Mouse (Mus musculus) forebrain, embryonic 15.5 days (tissue): ENCODE data around the gene Atp6v1b1. TPM values are rescaled to one million over a fixed set of nuclear protein-coding genes. Genes with fewer than 3 reads are reported as not detected.

Source experiments
- ATAC-seq: fragments of 200-750 bp; cut with Nextera tagmentation; replicated peaks from 2 replicates; pipeline ENCODE4 v1.8.0; 2017; ENCODE audit warnings: mild to moderate bottlenecking, moderate TSS enrichment, moderate library complexity
- H3K27ac ChIP-seq: fragments of 300-500 bp; sonication (generic); replicated peaks from 2 replicates; pipeline ENCODE4 v1.5.1; 2015; ENCODE audit warnings: mild to moderate bottlenecking, inconsistent platforms
- H3K27me3 ChIP-seq: fragments of 300-500 bp; sonication (generic); 2 replicates; pipeline ENCODE4 v1.6.1; 2015; ENCODE audit warnings: inconsistent platforms
- H3K36me3 ChIP-seq: fragments of 300-500 bp; sonication (generic); 2 replicates; pipeline ENCODE4 v1.6.1; 2015; ENCODE audit warnings: mild to moderate bottlenecking, inconsistent platforms
- H3K4me1 ChIP-seq: fragments of 300-500 bp; sonication (generic); 2 replicates; pipeline ENCODE4 v1.6.1; 2015; ENCODE audit warnings: inconsistent platforms
- H3K4me2 ChIP-seq: fragments of 300-500 bp; sonication (generic); replicated peaks from 2 replicates; pipeline ENCODE4 v1.6.1; 2015; ENCODE audit warnings: mild to moderate bottlenecking, inconsistent platforms
- H3K4me3 ChIP-seq: fragments of 300-500 bp; sonication (generic); 2 replicates; pipeline ENCODE4 v1.5.1; 2015; ENCODE audit warnings: mild to moderate bottlenecking, inconsistent platforms
- H3K9ac ChIP-seq: fragments of 300-500 bp; sonication (generic); replicated peaks from 2 replicates; pipeline ENCODE4 v1.6.1; 2015; ENCODE audit warnings: mild to moderate bottlenecking, inconsistent platforms
- H3K9me3 ChIP-seq: fragments of 300-500 bp; sonication (generic); 2 replicates; pipeline ENCODE4 v1.6.1; 2016; ENCODE audit warnings: inconsistent platforms
- WGBS: fragments of 180-500 bp; shearing (Covaris S2); methylation state at CpG from one replicate; pipeline ENCODE4 v1.1.7; 2015; ENCODE audit warnings: mixed read lengths; 5-methylcytosine and 5-hydroxymethylcytosine counted together
- polyA plus RNA-seq: library from polyadenylated mRNA; unstranded; fragments of >200 nt; fragmentation: Nextera tagmentation; extraction: Ambion mirVana; gene quantifications from 2 replicates; pipeline ENCODE4 v1.2.1, GENCODE M21; 2015

Atp6v1b1 gene
- polyA plus RNA-seq, 1 experiment from 2014 or later: 0.53 TPM

DNA sequence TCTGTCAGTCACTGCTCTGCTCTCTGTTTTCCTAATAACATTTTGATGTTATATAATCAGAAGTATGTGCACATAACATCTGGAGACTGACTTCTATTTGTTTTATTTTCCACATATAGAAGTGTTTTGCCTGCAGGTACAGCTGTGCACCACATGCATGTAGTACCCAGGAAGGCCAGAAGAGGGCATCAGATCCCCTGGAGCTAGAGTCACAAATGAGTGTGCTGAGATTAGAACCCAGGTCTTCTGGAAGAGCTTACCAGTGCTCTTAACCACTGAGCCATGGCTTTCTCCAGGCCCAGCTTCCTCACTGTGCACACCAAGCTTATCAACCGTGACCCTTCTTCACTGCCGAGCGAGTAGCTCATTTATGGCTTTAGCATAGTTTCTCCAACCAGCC lies 14.3 kb upstream of the Atp6v1b1 start:
- no peak overlapping the region for H3K4me2 ChIP-seq
- H3K36me3 ChIP-seq: no peaks in the 10 kb centered on the region
- peaks cover 12% of the 10 kb centered on the region; the same call in 1 of the 2 replicates for H3K27me3 ChIP-seq
- H3K9ac ChIP-seq: no peak overlapping the region
- no peak overlapping the region for H3K4me3 ChIP-seq
- WGBS: 93% methylated on average over 3 of the region's 3 CpGs
- no peaks in the 10 kb centered on the region for H3K9me3 ChIP-seq
- ATAC-seq: no peak
- H3K4me1 ChIP-seq: no peaks in the 10 kb centered on the region
- no peak overlapping the region for H3K27ac ChIP-seq

DNA sequence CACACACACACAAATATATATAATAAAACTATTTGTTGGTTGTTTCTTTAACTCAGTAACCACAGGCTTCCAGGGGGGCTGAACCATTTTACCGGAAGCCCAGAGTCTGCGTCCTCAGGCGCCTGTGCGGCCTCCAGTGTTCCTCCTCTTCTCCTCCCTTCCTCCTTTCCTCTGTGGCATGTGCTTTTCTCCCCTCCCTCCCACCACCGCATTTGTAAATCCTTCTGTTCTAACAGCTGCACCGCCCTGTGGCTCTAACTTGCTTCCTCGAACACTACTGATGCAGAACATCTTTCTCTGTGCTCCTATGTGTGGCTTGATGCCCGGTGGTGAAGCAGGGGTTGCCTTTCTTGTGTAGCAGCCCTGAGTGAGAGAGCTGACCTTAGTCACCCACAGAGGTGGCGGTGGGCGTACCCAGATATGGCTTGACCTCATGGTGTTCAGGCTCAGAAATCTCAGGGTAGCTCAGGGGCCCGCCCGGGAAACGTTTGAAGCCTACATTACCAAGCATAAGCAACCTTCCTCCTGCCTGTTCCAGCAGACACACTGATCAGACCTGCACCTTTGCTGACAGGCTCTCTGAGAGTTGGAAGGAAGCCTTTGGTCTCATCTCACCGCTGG lies 13.3 kb upstream of the Atp6v1b1 start:
- Histone ChIP-seq H3K4me3 (no peak overlapping the region), H3K4me1 (no peaks in the 10 kb centered on the region), H3K27ac (no peak overlapping the region), H3K9ac (no peak overlapping the region), H3K27me3 (peaks cover 12% of the 10 kb centered on the region; the same call in 1 of the 2 replicates), H3K4me2 (no peak overlapping the region), H3K9me3 (no peaks in the 10 kb centered on the region), H3K36me3 (no peaks in the 10 kb centered on the region)
- WGBS: 67% methylated on average over 14 of the region's 14 CpGs
- ATAC-seq: no peak

DNA sequence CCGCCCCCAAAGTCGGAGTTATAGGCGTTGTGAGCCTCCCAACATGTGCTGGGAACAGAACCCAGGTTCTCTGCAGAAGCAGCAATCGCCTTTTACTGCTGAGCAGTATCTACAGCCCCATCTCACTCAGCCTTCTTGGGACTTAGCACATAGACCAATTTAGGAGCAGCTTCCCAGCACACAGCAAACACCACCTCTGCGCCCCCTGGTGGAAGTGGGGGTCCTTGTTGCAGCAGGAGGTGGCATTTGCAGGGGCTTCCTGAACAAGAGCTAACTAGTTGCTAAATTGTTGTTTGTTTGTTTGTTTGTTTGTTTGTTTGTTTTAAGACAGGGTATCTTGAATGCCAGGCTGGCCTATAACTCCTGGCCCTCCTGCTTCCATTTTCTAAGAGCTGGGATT lies 11.7 kb upstream of the Atp6v1b1 start:
- Histone ChIP-seq H3K9ac (no peak overlapping the region), H3K27me3 (peaks cover 6% of the 10 kb centered on the region; the same call in 1 of the 2 replicates), H3K4me3 (no peak overlapping the region), H3K27ac (no peak overlapping the region), H3K4me2 (no peak overlapping the region), H3K4me1 (no peaks in the 10 kb centered on the region), H3K9me3 (no peaks in the 10 kb centered on the region), H3K36me3 (no peaks in the 10 kb centered on the region)
- 35% methylated on average over 5 of the region's 5 CpGs for WGBS
- ATAC-seq: no peak

DNA sequence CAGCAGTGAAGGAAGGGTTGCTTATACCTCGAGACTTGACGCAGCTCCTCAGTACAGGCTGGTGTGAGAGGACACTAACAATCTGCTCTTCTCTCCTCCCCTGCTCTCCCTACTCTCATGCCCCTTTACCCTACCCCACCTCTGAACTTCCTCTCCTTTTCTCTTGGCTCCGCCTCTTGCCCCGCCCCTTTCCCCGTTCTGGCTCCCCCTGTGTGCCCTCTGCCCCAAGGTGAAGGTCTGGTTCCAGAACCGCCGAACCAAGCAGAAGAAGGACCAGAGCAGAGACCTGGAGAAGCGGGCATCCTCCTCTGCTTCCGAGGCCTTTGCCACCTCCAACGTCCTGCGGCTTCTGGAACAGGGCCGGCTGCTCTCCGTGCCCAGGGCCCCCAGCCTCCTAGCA lies 5.5 kb upstream of the Atp6v1b1 start:
- Histone ChIP-seq H3K36me3 (no peaks in the 10 kb centered on the region), H3K9ac (no peak overlapping the region), H3K27ac (no peak overlapping the region), H3K4me1 (no peaks in the 10 kb centered on the region), H3K4me2 (no peak overlapping the region), H3K4me3 (no peak overlapping the region), H3K27me3 (no peaks in the 10 kb centered on the region), H3K9me3 (no peaks in the 10 kb centered on the region)
- ATAC-seq: no peak
- WGBS: 41% methylated on average over 13 of the region's 13 CpGs

DNA sequence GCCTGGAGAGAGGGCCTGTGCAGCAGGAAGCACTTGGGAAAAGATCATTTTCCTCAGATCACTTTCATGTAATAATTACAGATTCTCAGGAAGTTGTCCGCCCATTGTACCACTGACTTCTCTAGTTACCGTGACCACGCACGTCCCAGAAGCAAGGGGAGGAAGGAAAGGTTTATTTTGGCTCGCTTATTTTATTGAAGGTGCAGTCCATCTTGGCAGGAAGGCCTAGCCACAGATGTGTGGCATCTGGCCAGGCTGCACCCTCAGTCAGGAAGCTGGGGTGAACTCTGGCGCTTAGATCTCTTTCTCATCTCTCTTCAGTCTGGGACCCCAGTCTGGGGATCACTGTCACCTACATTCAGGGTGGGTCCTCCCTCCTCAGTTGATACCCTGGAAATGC lies 4.2 kb upstream of the Atp6v1b1 start:
- Histone ChIP-seq H3K27ac (no peak overlapping the region), H3K27me3 (no peaks in the 10 kb centered on the region), H3K4me1 (peaks cover 3% of the 10 kb centered on the region; the same call in 1 of the 2 replicates), H3K9ac (no peak overlapping the region), H3K4me2 (no peak overlapping the region), H3K9me3 (no peaks in the 10 kb centered on the region), H3K36me3 (no peaks in the 10 kb centered on the region), H3K4me3 (no peak overlapping the region)
- 86% methylated on average over 6 of the region's 6 CpGs for WGBS
- ATAC-seq: no peak

DNA sequence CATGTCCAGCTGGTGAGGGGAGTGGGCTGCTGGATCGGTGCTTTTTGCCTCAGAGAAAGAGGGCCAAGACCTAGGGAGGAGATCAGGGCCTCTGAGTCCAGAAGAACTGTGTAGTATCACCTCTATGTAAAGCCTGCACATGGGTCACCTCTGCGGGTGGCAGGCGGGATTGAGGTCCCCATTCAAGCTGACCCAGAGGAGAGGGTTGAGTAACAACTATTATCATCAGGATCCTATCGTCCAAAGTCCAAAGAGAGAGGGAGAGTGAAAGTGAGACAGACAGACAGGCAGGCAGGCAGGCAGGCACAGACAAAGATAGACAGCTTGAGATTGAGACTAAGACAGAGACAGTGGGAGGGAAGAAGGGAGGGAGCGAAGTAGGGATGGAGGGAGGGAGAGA lies 422 bp downstream of the Atp6v1b1 start:
- Histone ChIP-seq H3K9me3 (no peaks in the 10 kb centered on the region), H3K4me3 (no peak overlapping the region), H3K27ac (no peak overlapping the region), H3K36me3 (no peaks in the 10 kb centered on the region), H3K4me2 (no peak overlapping the region), H3K9ac (no peak overlapping the region), H3K4me1 (peaks cover 3% of the 10 kb centered on the region; the same call in 1 of the 2 replicates), H3K27me3 (no peaks in the 10 kb centered on the region)
- ATAC-seq: no peak
- 60% methylated on average over 5 of the region's 5 CpGs for WGBS

DNA sequence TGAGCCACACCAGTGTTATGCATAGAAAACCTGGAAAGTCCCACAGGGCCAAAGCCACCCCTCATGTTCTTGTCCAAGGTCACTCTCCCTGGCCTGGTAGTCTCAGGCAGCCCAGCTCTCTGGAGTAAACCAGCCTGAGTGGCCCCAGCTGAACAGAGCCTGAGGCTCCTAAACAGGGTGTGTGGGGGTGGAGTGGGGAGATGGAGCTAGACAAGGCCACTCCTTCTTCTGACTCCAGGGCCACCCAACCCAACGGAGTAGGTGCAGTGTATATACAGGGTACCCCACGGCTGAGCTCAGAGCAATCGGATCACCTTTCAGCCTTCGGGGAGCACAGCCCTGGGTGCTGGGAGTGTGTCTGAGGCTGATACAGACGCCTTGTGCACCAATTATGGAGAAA lies 1.3 kb downstream of the Atp6v1b1 start:
- H3K4me2 ChIP-seq: no peak overlapping the region
- no peaks in the 10 kb centered on the region for H3K36me3 ChIP-seq
- no peaks in the 10 kb centered on the region for H3K9me3 ChIP-seq
- no peak; the same call in 1 of the 2 replicates for ATAC-seq
- H3K9ac ChIP-seq: no peak overlapping the region
- peaks cover 3% of the 10 kb centered on the region; the same call in 1 of the 2 replicates for H3K4me1 ChIP-seq
- 60% methylated on average over 5 of the region's 5 CpGs for WGBS
- no peaks in the 10 kb centered on the region for H3K27me3 ChIP-seq
- H3K27ac ChIP-seq: no peak overlapping the region
- no peak overlapping the region for H3K4me3 ChIP-seq

DNA sequence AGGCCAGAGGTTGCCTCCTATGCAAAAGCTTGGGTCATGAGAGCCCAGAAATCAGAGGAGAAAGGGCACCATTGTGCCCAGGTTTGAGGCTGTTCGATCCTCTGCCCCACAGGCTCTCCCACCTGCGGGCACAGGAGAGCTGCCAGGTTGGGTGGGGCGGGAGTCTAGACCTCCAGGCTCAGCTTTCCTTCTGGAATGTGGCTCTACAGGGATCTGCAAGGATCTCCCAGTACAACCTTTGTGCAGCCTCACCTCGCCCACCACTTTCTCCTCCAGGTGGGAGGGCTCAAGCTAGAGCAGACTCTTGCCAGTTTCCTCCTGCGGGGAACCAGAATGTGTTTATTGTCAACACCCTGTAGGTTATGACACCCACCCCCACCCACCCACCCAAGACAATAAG lies 1.8 kb downstream of the Atp6v1b1 start:
- ATAC-seq: no peak
- H3K9ac ChIP-seq: no peak overlapping the region
- WGBS: 61% methylated on average over 5 of the region's 5 CpGs
- H3K4me1 ChIP-seq: peaks cover 3% of the 10 kb centered on the region; the same call in 1 of the 2 replicates
- no peaks in the 10 kb centered on the region for H3K27me3 ChIP-seq
- H3K4me3 ChIP-seq: no peak overlapping the region
- no peak overlapping the region for H3K27ac ChIP-seq
- H3K9me3 ChIP-seq: no peaks in the 10 kb centered on the region
- H3K4me2 ChIP-seq: no peak overlapping the region
- H3K36me3 ChIP-seq: no peaks in the 10 kb centered on the region

DNA sequence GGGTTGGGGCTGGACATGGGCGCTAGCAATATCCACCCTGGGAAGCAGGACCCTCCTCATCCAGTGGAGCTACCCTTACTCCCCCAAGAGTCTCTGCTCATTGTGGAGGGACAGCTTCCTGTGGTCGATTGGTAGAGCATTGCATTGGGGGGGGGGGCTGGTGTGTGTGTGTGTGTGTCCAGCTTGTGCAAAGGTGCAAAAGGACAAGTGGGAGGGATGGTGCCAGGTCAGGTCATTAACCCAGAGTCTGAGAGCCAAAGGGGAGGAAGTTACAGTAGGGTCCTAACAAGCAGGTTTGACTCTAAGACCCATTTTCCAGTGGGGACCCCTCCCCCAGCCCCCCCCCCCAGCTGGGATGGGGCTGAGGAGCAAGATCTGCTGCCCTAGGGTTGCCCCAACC lies 2.7 kb downstream of the Atp6v1b1 start:
- Histone ChIP-seq H3K27me3 (no peaks in the 10 kb centered on the region), H3K4me3 (no peak overlapping the region), H3K9ac (no peak overlapping the region), H3K4me1 (peaks cover 3% of the 10 kb centered on the region; the same call in 1 of the 2 replicates), H3K27ac (no peak overlapping the region), H3K4me2 (no peak overlapping the region), H3K9me3 (no peaks in the 10 kb centered on the region), H3K36me3 (no peaks in the 10 kb centered on the region)
- no peak for ATAC-seq
- 40% methylated on average over 2 of the region's 2 CpGs for WGBS

DNA sequence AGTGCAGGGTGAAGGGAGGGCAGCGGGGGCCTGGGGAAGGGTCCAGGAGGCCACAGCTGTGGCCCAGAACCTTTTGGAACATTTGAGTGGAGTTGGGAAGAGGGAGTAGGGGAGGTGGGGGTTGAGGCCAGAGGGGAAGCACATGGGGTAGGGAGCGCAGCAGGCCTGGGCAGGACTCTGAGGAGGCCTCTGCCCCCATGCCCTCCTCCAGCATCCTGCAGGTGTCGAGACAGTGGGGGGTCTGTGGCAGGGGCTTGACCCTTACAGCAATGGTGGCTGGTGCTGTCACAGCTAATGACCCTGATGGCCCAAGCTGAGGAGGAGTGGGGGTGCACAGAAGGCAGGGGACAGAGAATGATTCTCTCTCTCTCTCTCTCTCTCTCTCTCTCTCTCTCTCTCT lies 6.5 kb downstream of the Atp6v1b1 start:
- Histone ChIP-seq H3K4me2 (no peak overlapping the region), H3K27ac (no peak overlapping the region), H3K36me3 (no peaks in the 10 kb centered on the region), H3K4me1 (no peaks in the 10 kb centered on the region), H3K4me3 (no peak overlapping the region), H3K9ac (no peak overlapping the region), H3K9me3 (no peaks in the 10 kb centered on the region), H3K27me3 (no peaks in the 10 kb centered on the region; the same call in 1 of the 2 replicates)
- no peak for ATAC-seq
- whole genome bisulfite sequencing: 44% methylated on average over 3 of the region's 3 CpGs

DNA sequence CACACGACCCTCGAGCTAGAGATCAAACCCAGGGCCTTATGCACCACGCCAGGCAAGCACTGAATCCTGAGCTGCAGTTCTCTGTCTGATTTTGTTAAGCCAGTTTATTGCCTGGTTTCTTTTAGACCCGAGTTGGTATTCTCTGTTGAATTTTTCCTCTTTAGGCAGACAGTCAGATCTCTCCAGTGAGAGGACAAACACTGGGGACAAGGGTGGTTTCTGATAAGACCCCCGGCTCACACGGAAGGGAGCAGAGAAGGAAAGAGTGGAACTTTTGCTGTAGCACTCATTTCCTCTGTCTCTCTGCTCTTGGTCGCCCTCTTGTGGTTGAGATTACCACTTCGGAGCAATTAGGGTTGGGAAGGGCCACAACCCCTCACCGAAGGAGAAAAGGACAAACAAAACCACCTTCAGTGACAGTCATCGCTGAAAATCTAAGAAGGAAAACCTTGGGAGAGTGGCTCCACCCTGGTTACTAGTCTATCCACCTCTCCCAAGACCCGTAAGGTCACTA lies 7.4 kb downstream of the Atp6v1b1 start:
- H3K27me3 ChIP-seq: no peaks in the 10 kb centered on the region; the same call in 1 of the 2 replicates
- H3K9ac ChIP-seq: no peak overlapping the region
- no peaks in the 10 kb centered on the region for H3K36me3 ChIP-seq
- no peak overlapping the region for H3K27ac ChIP-seq
- no peak overlapping the region for H3K4me2 ChIP-seq
- 5% methylated on average over 11 of the region's 11 CpGs for WGBS
- H3K9me3 ChIP-seq: no peaks in the 10 kb centered on the region
- no peak overlapping the region for H3K4me3 ChIP-seq
- H3K4me1 ChIP-seq: no peaks in the 10 kb centered on the region
- no peak for ATAC-seq

DNA sequence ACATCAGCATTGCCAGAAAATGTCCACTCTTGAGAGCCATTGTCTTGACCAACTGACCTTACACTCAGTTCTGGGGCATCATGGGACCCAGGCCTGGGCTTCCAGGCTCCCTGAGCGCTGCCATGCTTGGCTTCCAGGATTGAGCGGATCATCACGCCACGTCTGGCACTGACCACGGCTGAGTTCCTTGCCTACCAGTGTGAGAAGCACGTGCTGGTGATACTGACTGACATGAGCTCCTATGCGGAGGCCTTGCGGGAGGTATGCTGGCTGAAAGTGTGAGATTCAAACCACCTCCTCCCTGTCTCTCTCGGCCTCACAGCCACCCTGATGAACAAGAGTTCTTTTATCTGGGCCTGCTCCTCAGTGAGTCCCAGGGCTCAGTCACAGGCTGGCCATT lies 13.3 kb downstream of the Atp6v1b1 start:
- H3K27me3 ChIP-seq: peaks cover 36% of the 10 kb centered on the region
- H3K36me3 ChIP-seq: no peaks in the 10 kb centered on the region
- 85% methylated on average over 9 of the region's 9 CpGs for WGBS

DNA sequence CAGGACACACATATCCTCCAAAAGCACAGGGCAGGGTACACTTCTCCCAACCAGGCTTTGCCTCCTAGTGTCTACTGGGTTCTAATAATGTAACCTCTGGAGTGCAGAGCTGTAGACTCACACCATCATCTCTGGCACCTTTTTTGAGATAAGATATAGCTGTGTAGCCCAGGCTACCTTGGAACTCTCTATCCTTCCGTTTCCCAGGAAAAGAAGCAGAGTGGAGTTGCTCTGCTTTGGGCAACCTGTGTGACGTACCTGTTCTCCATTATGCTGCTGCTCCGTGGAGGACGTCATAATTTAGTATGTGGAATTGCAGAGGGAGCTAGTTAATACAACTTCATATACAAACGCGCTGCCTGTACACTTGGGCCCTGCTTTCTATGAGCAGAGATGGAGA lies 19.6 kb downstream of the Atp6v1b1 start, which contains the start of gene Ankrd53:
Gene Ankrd53, plus strand, starts transcription at position 301 of the 400 bp plus-strand sequence.
- peaks cover 56% of the 10 kb centered on the region for H3K27me3 ChIP-seq
- H3K36me3 ChIP-seq: no peaks in the 10 kb centered on the region
- peak within 1 kb of the TSS; percentile 24 for H3K4me3 ChIP-seq
- peaks cover 12% of the 10 kb centered on the region for H3K4me1 ChIP-seq
- peak within 1 kb of the TSS; percentile 42 for H3K4me2 ChIP-seq
- no peak within 1 kb of the TSS for H3K27ac ChIP-seq
- no peaks in the 10 kb centered on the region for H3K9me3 ChIP-seq
- 33% methylated on average over 6 of the region's 6 CpGs for WGBS
- no peak within 1 kb of the TSS for H3K9ac ChIP-seq
- ATAC-seq: no peak

More for the DNA sequence above, 13.3 kb downstream of the Atp6v1b1 start:
- H3K4me3 ChIP-seq: no peak overlapping the region
- no peak overlapping the region for H3K9ac ChIP-seq
- H3K27ac ChIP-seq: no peak overlapping the region
- ATAC-seq: no peak
- H3K9me3 ChIP-seq: no peaks in the 10 kb centered on the region
- peaks cover 6% of the 10 kb centered on the region for H3K4me1 ChIP-seq
- no peak overlapping the region for H3K4me2 ChIP-seq
